Mouse (Mus musculus): ENCODE data around the gene Csrp2.

DNA sequence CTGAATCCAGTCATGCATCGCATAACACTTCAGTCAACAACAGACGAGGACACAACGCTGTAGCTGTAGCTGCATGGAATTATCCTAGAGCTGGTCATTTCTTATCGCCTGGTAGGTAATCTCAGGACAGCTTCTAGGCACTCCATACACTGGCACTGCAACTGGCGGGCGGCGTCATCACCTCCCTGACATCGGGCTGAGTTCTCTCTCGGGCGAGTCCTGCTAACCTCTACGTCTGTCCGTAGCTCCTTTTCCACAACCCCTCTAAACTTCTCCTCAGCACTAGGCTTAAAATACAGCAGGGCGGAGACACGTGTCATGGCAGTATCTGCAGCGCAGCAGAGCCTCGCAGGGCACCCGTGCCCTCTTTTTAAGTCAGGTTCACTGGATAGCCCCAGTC is 67.1 kb downstream of the Csrp2 start:
- no peak for TF ChIP-seq CTCF (IDR thresholded peaks at IDR 0.05; ENCODE audit: low read depth, low read length)
- no peak for TF ChIP-seq POLR2A (IDR thresholded peaks at IDR 0.05; ENCODE audit: borderline replicate concordance, low read depth, low read length)
